Mouse (Mus musculus): ENCODE measurements around the gene Cic. TPM values are rescaled to one million over a fixed set of nuclear protein-coding genes. Genes with fewer than 3 reads are reported as not detected.
A peak's percentile ranks its signal among the peaks of the same experiment; 100 is the strongest.

The Cic gene
- polyA plus RNA-seq (2012; ENCODE audit: insufficient read depth, insufficient read length, missing spikeins), result 251 and 272 TPM in 2 replicates

GRCm38 (mm10) chr7:25267301-25267750 is at the start of gene Cic:
Cic (plus strand) TSS chr7:25267704.
- Histone ChIP-seq H3K4me3 (ENCODE audit: insufficient read depth, low read length) (peak within 1 kb of the TSS; percentile 84), H3K4me1 (ENCODE audit: control insufficient read depth, insufficient read depth, low read length) (peaks cover 24% of the 10 kb centered on the region), H3K27ac (ENCODE audit: insufficient read depth, low read depth, low read length) (peak within 1 kb of the TSS; percentile 91)
- TF ChIP-seq CTCF (IDR thresholded peaks at IDR 0.05; ENCODE audit: low read depth, low read length) (no peak), POLR2A (IDR thresholded peaks at IDR 0.05; ENCODE audit: borderline replicate concordance, low read depth, low read length) (no peak)

- Histone ChIP-seq H3K27ac (ENCODE audit: insufficient read depth, low read depth, low read length) (0 out of 2 replicates have a peak overlapping the region, but pooled peaks have one; percentile 54), H3K4me1 (ENCODE audit: control insufficient read depth, insufficient read depth, low read length) (peaks cover 27% of the 10 kb centered on the region), H3K4me3 (ENCODE audit: insufficient read depth, low read length) (peak overlapping the region; percentile 96)
- TF ChIP-seq POLR2A (IDR thresholded peaks at IDR 0.05; ENCODE audit: borderline replicate concordance, low read depth, low read length) (no peak), CTCF (IDR thresholded peaks at IDR 0.05; ENCODE audit: low read depth, low read length) (no peak)
Measured at GRCm38 (mm10) chr7:25218705-25219415, 48.6 kb upstream of the Cic start.

GRCm38 (mm10) chr7:25219416-25219750 is 48.1 kb upstream of the Cic start:
- Histone ChIP-seq H3K4me1 (ENCODE audit: control insufficient read depth, insufficient read depth, low read length) (peaks cover 27% of the 10 kb centered on the region), H3K27ac (ENCODE audit: insufficient read depth, low read depth, low read length) (peak overlapping the region; percentile 54), H3K4me3 (ENCODE audit: insufficient read depth, low read length) (peak overlapping the region; percentile 96)
- TF ChIP-seq CTCF (IDR thresholded peaks at IDR 0.05; ENCODE audit: low read depth, low read length) (no peak), POLR2A (IDR thresholded peaks at IDR 0.05; ENCODE audit: borderline replicate concordance, low read depth, low read length) (no peak)

GRCm38 (mm10) chr7:25219756-25220456 is 47.6 kb upstream of the Cic start:
- H3K27ac ChIP-seq (ENCODE audit: insufficient read depth, low read depth, low read length), result peak overlapping the region; percentile 70
- peaks cover 27% of the 10 kb centered on the region for H3K4me1 ChIP-seq (ENCODE audit: control insufficient read depth, insufficient read depth, low read length)
- H3K4me3 ChIP-seq (ENCODE audit: insufficient read depth, low read length), result peak overlapping the region; percentile 96
- TF ChIP-seq CTCF (IDR thresholded peaks at IDR 0.05; ENCODE audit: low read depth, low read length) (no peak), POLR2A (IDR thresholded peaks at IDR 0.05; ENCODE audit: borderline replicate concordance, low read depth, low read length) (no peak)

GRCm38 (mm10) chr7:25220457-25221101 is 46.9 kb upstream of the Cic start, which contains the start of gene Dedd2:
Dedd2 (minus strand) TSS chr7:25220615.
- TF ChIP-seq POLR2A (IDR thresholded peaks at IDR 0.05; ENCODE audit: borderline replicate concordance, low read depth, low read length), result no peak
- no peak for TF ChIP-seq CTCF (IDR thresholded peaks at IDR 0.05; ENCODE audit: low read depth, low read length)
- peak within 1 kb of the TSS; percentile 96 for H3K4me3 ChIP-seq (ENCODE audit: insufficient read depth, low read length)
- H3K4me1 ChIP-seq (ENCODE audit: control insufficient read depth, insufficient read depth, low read length), result peaks cover 23% of the 10 kb centered on the region
- peak within 1 kb of the TSS; percentile 70 for H3K27ac ChIP-seq (ENCODE audit: insufficient read depth, low read depth, low read length)

GRCm38 (mm10) chr7:25221102-25221883 is 46.2 kb upstream of the Cic start, which contains the start of gene Zfp526:
Zfp526 (plus strand) TSS chr7:25221425.
- Histone ChIP-seq H3K4me3 (ENCODE audit: insufficient read depth, low read length) (peak within 1 kb of the TSS; percentile 96), H3K4me1 (ENCODE audit: control insufficient read depth, insufficient read depth, low read length) (peaks cover 23% of the 10 kb centered on the region), H3K27ac (ENCODE audit: insufficient read depth, low read depth, low read length) (peak within 1 kb of the TSS; percentile 70)
- TF ChIP-seq CTCF (IDR thresholded peaks at IDR 0.05; ENCODE audit: low read depth, low read length) (no peak), POLR2A (IDR thresholded peaks at IDR 0.05; ENCODE audit: borderline replicate concordance, low read depth, low read length) (no peak)

- H3K4me3 ChIP-seq (ENCODE audit: insufficient read depth, low read length), result peak overlapping the region; percentile 96
- H3K4me1 ChIP-seq (ENCODE audit: control insufficient read depth, insufficient read depth, low read length), result peaks cover 21% of the 10 kb centered on the region
- no peak overlapping the region for H3K27ac ChIP-seq (ENCODE audit: insufficient read depth, low read depth, low read length)
- no peak for TF ChIP-seq CTCF (IDR thresholded peaks at IDR 0.05; ENCODE audit: low read depth, low read length)
- no peak for TF ChIP-seq POLR2A (IDR thresholded peaks at IDR 0.05; ENCODE audit: borderline replicate concordance, low read depth, low read length)
Measured at GRCm38 (mm10) chr7:25222275-25222967, 45.1 kb upstream of the Cic start.

GRCm38 (mm10) chr7:25227523-25228300 is 39.8 kb upstream of the Cic start:
- TF ChIP-seq CTCF (IDR thresholded peaks at IDR 0.05; ENCODE audit: low read depth, low read length) (no peak), POLR2A (IDR thresholded peaks at IDR 0.05; ENCODE audit: borderline replicate concordance, low read depth, low read length) (no peak)
- no peak overlapping the region for H3K4me3 ChIP-seq (ENCODE audit: insufficient read depth, low read length)
- no peak overlapping the region for H3K27ac ChIP-seq (ENCODE audit: insufficient read depth, low read depth, low read length)
- H3K4me1 ChIP-seq (ENCODE audit: control insufficient read depth, insufficient read depth, low read length), result no peaks in the 10 kb centered on the region

Data from bone marrow macrophage, adult 2 months (primary cell).